Mouse (Mus musculus): ENCODE measurements around the gene Stag1.

The Stag1 gene

DNA sequence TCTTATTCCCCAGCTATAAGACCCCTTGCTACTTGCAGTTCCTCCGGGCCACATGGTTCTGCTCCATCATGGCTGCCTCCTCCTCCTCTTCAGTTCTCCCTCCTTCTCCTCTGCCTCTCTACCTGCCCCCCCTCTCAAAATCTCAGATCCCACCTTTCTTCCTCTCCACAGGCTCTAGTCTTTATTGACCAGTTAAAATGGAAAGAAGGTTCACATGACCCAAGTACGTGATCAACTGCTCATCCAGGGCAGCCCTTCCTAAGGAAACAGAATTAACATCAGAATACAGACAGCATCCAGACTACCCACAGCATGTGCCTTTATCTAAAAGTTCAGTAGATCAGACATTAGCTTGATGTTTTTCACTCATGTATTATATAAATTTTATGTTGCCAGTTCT, 371.9 kb downstream of the Stag1 start:
- DNase-seq, result no peak

DNA sequence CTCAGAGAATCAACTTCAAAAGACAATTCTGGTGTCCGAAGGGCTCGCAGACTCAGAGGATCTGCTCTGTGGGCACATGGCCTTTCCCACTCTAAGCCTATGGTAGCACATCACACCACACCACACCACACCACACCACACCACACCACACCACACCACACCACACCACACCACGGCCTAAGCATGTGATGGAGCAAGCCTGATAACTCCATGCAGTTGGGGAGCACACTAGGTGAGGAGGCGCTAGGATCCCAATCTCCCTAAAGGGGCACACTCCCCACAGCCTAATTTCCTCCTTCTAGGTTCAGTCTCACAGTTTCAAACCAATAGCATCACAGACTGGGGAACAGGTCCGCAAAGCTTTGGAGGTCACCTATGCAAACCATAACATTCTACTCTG, 381.1 kb downstream of the Stag1 start:
- no peak for DNase-seq

DNA sequence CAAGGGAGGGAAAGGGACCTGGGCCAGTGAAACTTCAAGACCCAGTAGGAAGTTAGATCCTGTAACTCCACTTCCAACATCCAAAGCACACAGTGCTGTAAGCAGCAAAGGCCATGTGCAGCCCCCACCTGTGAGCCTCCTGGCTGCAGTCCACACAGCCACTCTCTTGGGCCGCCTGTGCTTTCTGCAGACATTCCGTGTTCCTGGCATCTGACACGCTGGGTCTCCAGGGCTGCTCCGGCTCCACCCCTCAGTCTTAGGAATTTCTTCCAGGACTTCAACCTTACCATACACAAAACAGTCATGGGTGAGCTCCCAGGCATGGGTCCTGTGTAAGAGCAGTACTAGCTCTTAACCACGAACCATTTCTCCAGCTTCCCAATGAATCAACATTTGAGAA, 381.7 kb downstream of the Stag1 start:
- DNase-seq, result no peak

DNA sequence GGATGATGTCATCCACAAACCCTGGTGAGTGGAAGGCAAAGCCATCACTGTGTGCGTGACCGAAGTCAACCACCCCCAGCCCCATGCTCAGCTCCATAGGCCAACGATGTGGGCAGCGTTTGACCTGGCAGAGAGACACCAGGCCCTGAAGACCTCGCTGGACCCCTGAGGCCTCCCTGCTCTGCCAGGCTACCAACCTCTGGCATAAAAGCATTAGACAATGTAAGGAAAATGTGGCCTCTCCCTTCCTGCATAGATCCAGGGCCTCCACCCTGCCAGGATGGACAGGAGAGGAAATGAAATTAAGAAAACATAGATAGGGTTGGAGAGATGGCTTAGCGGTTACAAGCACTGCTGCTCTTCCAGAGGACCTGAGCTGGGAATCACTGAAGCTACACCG, 385.2 kb downstream of the Stag1 start:
- DNase-seq, result no peak

- DNase-seq, result no peak
These were observed 387.0 kb downstream of the Stag1 start for GRCm38 (mm10) chr9:100984381-100985310.

- DNase-seq, result no peak
These were observed 389.4 kb downstream of the Stag1 start for GRCm38 (mm10) chr9:100987006-100987405.

- DNase-seq, result no peak
These were observed 390.3 kb downstream of the Stag1 start for GRCm38 (mm10) chr9:100987850-100988249.

- DNase-seq, result no peak
These were observed 393.0 kb downstream of the Stag1 start for GRCm38 (mm10) chr9:100990609-100991008.

- no peak for DNase-seq
These were observed 393.7 kb downstream of the Stag1 start for GRCm38 (mm10) chr9:100991321-100991720.

- no peak for DNase-seq
These were observed 394.6 kb downstream of the Stag1 start for GRCm38 (mm10) chr9:100992191-100992590.

DNA sequence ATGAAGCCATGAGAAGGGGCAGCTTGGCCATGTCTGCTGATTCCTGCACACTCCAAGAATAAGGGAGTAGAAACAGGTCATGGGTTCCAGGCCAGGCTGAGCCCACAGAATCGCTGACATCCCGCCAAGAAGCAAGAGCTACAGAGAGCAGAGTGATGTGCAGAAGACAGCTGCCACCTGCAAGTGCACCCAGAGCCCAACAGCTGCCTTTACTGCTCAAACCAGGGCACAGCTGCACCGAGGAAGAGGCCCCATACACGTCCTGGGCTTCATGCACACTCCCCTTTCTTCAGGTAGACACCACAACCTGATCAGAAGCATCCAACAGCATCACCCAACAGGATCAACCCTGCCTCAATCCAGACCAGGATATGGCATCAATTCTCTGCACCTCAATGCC, 396.3 kb downstream of the Stag1 start:
- no peak for DNase-seq

DNA sequence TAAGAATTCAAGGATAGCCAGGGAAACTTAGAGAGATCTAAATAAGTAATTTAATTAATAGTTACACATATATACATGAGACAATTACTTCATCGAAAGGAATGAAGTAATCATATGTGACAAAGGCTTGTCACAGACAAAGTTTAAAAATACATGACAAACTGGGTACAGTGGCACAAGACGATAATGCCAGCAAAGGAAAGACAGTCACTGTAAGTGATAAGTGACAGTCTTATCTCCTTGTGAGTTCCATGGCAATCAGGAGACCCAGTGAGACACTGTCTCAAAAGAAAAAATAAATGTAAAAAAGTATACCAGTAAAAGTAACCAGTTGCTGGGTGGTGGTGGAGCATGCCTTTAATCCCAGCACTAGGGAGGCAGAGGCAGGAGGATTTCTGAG, 399.5 kb downstream of the Stag1 start:
- no peak for DNase-seq

DNA sequence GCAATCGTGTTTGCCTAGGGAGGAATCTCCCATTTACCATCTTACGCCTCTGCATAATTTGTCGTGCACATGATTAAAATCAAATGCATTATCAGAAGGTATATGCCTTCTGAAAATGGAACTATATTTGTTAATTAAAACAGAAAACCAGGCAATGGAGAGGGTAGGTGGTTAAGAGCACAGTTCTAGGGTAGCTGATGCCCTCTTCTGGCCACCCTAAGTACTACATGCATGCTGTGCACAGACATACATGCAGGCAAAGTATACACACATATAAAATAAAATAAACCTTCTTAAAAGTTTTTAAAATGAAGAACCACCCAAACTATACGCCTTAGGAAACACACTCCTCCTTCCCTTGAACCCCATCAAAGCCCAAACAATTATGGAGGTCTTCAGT, 404.5 kb downstream of the Stag1 start:
- peak; percentile 45 for DNase-seq

GRCm38 (mm10) chr9:101002841-101003240, 405.2 kb downstream of the Stag1 start:
- DNase-seq, result no peak

GRCm38 (mm10) chr9:101003302-101003701, 405.7 kb downstream of the Stag1 start:
- no peak for DNase-seq

DNA sequence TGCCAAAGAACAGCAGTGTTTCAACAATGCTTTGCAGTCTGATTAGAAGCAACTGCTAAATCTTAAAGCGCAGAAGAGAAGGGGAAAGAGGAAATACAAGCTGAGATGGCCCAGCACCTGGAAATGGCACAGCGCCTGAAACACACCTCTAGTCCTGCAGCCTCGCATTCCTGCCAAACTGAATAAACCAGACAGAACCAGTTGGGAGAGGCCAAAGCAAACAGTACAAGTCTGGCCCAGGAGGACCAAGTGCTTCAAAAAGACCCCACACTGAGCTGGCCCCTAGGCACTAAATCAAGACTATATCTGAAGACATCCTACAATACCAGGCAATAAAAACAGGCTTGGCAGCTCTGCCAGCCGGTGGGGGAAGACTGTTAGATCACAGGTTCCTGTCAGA, 408.3 kb downstream of the Stag1 start:
- no peak for DNase-seq
